Mouse (Mus musculus) ovary, adult 18-20 months (tissue): ENCODE results near the gene Zdhhc5.
"Not testable (repeated sequence)": the region's sequence is repeated elsewhere in the genome, so short reads cannot be mapped to it uniquely, and the experiment has no call there.

Source experiments
- DNase-seq: peaks from one replicate; pipeline ENCODE4 v3.0.0; 2022; ENCODE audit warnings: low spot score, mixed read lengths

Gene Zdhhc5

GRCm38 (mm10) chr2:84695007-84695695 lies 19.8 kb downstream of the Zdhhc5 start:
- no peak for DNase-seq

- no peak for DNase-seq
These were observed 24.9 kb downstream of the Zdhhc5 start for GRCm38 (mm10) chr2:84690050-84690449.

GRCm38 (mm10) chr2:84688080-84688844 lies 26.7 kb downstream of the Zdhhc5 start:
- no peak for DNase-seq

GRCm38 (mm10) chr2:84682605-84683183 lies 32.3 kb downstream of the Zdhhc5 start:
- DNase-seq: no peak

GRCm38 (mm10) chr2:84679016-84679415 lies 36.0 kb downstream of the Zdhhc5 start, which contains the start of gene Tmx2:
TSS of gene Tmx2 (minus strand) at chr2:84679140.
- no peak for DNase-seq

- DNase-seq: peak; percentile 93
These were observed 36.8 kb downstream of the Zdhhc5 start, which contains the start of the genes Gm28635 and Med19 for GRCm38 (mm10) chr2:84677968-84678880. TSS of gene Gm28635 (minus strand) at chr2:84678041. TSS of gene Med19 (plus strand) at chr2:84678402.

- DNase-seq: no peak
These were observed 37.6 kb downstream of the Zdhhc5 start for GRCm38 (mm10) chr2:84677270-84677967.

- DNase-seq: not testable (repeated sequence)
These were observed 43.4 kb downstream of the Zdhhc5 start for GRCm38 (mm10) chr2:84671535-84671934.

GRCm38 (mm10) chr2:84670569-84670933 lies 44.4 kb downstream of the Zdhhc5 start, which contains the start of gene Selenoh:
TSS of gene Selenoh (minus strand) at chr2:84670770.
- DNase-seq: peak; percentile 66

GRCm38 (mm10) chr2:84669828-84670568 lies 45.0 kb downstream of the Zdhhc5 start:
- no peak for DNase-seq

GRCm38 (mm10) chr2:84666081-84666480 lies 48.9 kb downstream of the Zdhhc5 start:
- DNase-seq: no peak

GRCm38 (mm10) chr2:84662866-84663265 lies 52.1 kb downstream of the Zdhhc5 start:
- DNase-seq: no peak

GRCm38 (mm10) chr2:84660253-84660652 lies 54.7 kb downstream of the Zdhhc5 start:
- no peak for DNase-seq

GRCm38 (mm10) chr2:84658806-84659205 lies 56.2 kb downstream of the Zdhhc5 start, which contains the start of gene Btbd18:
TSS of gene Btbd18 (plus strand) at chr2:84659079.
- DNase-seq: no peak

GRCm38 (mm10) chr2:84655864-84656263 lies 59.1 kb downstream of the Zdhhc5 start:
- DNase-seq: no peak

GRCm38 (mm10) chr2:84653354-84653753 lies 61.6 kb downstream of the Zdhhc5 start:
- DNase-seq: no peak

GRCm38 (mm10) chr2:84650464-84651195 lies 64.3 kb downstream of the Zdhhc5 start, which contains the start of gene Ctnnd1:
TSS of gene Ctnnd1 (minus strand) at chr2:84650765.
- peak; percentile 86 for DNase-seq

- DNase-seq: no peak
These were observed 65.3 kb downstream of the Zdhhc5 start for GRCm38 (mm10) chr2:84649674-84650073.

GRCm38 (mm10) chr2:84648369-84648768 lies 66.6 kb downstream of the Zdhhc5 start:
- no peak for DNase-seq
